Mouse (Mus musculus): ENCODE results near the gene Clec12a.

Clec12a gene

DNA sequence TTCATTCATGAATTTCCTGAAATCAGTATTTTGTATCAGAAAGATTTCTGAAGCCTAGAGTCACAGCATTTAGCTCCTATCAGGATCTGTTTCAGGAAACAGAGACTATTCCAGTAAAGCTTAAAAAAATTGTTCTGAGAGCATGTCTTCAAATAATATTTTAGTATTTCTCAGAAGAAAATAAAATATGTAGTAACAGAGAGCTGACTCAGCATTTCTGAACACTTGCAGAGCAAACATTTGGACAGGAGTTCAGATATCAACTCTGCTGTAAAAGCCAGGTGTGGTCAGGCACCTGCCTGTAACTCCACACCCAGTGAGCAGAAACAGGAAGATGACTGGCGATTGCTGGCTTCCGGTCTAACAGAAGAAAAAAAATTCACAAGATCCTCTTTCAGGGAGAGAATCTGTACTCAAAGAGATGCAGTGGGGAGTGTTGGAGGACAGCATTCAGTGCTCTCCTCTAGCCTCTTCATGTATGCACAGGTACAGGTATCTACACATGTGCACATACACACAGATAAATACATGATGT is 32.5 kb downstream of the Clec12a start:
- DNase-seq (ENCODE audit: low read depth, low spot score): no peak

DNA sequence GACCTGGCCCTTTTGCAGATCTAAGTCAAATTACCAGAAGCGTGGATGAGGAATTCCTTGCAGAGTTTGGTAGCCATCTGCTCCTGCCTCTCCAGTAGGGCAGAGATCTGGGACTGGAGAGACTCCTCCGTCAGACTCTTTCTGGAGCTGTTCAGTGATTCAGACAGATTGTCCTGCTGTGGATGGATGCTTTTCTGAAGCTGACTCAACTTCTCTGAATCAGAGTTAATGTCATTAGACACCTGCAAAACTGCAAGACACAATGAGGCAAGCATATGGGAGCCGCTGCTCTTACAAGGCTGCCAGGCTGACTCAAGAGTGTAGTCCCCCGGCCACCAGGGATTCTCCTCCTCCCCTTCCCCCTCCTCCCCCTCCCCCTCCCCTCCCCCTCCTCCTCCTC is 38.0 kb downstream of the Clec12a start:
- no peak for DNase-seq (ENCODE audit: low read depth, low spot score)

DNA sequence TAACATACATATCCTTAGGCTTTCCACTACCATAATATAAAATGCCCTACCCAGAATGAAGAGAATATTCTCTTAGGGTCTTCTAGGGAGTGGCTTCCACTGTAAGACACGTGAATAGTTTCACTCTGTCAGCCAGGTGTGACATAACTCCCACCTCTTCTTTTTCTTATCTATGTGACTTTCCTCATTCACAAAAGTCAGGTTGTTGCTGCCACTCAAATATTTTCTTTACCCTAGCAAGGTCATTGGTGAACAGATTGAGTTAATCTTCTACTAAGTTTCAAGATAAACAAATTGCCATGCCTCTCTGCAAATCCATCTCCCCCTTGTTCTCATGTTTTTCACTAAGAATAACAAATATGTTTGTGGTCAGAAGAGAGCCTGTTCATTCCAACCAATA is 39.2 kb downstream of the Clec12a start:
- no peak for DNase-seq (ENCODE audit: low read depth, low spot score)

DNA sequence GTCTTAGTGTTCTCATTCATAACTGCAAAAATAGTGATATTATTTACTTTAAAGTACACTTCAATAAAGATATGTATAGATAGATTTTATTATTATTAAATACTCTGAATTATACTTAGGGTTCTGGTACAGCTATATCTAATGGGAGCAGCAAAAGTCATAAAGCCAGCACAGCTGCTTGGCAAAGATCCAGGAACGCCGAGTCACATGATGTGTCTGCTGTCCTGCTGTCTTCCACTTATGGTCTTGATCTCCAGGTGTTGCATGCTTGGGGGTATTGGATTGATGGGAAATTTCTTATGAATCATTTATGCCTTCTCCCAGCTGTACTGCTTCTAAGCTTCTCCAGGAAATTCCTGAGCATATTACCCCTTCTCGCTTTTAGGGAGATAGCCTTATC is 41.0 kb downstream of the Clec12a start:
- no peak for DNase-seq (ENCODE audit: low read depth, low spot score)

DNA sequence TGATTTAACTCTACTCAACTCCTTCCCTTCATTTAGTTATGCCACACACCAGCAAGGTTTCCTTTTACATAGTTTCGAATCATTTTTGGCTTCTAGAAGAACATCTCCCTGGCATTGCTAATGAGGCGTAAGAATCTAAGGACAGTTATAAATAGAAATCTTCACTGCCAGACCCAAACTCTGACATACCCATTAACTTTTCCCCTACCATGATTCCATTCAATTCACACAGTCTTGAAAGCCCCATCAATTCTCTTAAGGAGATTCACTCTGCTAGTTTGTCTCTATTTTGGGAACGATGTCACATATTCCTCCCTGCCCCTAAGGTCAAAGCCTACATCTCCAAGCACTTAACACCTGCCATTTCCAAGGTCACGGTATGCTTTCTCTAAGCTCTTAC is 42.5 kb downstream of the Clec12a start:
- DNase-seq (ENCODE audit: low read depth, low spot score): no peak

DNA sequence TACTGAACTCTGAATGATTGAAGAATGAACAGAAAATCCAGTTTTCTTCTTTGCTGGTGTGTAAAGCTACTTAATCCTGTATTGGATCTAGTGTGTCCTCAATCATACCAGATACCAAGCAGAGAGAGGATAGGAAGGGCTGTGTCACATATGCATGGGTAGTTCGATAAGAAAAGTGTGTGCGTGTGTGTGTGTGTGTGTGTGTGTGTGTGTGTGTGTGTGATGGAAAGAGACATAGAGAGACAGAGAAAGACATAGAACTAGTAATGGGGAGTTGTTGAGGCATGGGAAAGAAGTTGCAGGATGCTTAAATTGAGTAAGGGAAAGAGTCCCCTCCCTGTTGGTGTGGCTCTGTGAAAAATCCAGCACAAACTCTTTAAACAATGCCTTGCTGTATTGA is 43.3 kb downstream of the Clec12a start, which contains the start of gene Clec12b:
Gene Clec12b, minus strand, starts transcription at position 101 of the 400 bp plus-strand sequence.
- DNase-seq (ENCODE audit: low read depth, low spot score): no peak

DNA sequence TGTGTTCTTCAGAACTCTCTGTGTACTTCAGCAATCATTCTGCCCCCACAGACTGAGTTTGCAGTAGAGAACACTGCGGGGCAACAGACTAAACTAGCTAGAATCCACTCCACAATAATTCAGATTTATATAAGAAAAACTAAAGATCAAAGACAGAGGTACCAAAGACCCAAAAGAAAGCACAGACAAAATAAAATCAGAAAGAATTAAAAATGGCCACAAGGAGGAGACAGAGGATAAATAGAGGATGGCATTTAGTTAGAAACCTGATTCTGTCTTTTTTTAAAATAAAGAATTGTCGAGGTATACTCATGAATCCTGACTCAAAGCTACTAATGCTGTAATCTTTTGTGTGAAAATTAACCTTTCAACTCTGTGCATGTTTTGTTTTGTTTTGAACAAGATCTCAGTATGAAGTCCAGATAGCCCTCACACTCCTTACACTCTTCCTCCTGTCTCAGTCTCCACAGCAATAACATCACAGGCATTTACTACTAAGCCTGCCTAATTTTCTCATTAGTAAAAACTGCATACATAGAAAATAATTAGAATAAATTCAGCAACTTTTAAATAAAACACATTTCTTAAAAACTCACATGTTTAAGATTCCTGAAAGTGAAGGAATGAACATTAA is 50.7 kb downstream of the Clec12a start:
- DNase-seq (ENCODE audit: low read depth, low spot score): no peak

DNA sequence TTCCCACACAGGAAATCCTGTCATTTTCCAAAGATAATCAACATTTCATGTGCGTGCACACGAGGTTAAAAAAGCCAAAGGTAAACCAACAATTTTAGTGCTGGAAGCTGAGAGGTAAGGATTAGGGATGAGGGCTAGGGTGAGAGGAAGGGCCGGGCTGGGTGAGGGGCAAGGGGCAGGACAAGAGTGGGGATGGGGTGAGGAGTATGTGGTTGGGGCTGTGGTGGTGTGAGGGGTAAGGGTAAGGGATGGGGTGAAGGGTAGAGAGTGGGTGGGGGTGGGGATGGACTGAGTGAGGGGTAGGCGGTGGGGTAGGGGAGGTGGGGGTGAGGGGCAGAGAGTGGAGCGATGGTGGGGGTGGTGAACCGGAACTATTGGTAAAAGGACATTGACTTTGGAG is 51.2 kb downstream of the Clec12a start:
- no peak for DNase-seq (ENCODE audit: low read depth, low spot score)

DNA sequence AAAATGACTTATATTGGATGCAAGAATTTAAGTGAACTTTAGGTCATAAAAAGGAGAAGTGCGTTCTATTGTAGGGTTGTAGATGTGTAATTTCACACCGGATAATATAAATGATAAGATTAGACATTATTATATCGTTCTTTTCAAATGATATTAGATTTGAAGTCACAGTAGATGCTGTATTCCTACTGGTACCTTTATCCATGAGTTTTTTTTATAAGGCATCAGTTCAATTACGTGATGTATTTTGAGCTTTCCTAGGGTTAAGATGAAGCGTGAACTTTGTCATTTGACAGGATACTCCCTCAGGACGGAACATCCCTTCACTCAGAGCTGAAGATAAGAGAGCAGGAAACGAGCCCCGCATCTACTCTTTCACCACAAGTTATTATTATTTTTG is 54.5 kb downstream of the Clec12a start, which contains the start of gene Clec1b:
Gene Clec1b, plus strand, starts transcription at position 301 of the 400 bp plus-strand sequence.
- DNase-seq (ENCODE audit: low read depth, low spot score): no peak

DNA sequence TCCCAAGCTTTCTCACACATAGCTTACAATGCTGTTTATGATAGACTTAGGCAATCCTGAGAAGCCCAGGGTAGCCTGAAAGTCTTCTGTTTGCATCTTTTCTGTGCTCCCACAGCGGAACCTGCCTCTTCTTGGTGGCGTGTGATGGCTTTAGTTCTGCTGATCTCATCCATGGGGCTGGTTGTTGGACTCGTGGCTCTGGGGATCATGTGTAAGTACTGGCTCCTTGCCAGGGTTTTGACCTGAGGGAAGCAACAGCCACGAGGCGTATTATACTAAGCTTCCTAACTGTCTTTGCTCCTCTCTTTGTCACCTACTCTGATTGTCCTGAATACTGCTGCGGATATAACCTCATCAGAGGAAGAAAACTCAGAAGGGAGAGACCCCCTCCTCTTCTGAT is 57.5 kb downstream of the Clec12a start:
- DNase-seq (ENCODE audit: low read depth, low spot score): no peak

DNA sequence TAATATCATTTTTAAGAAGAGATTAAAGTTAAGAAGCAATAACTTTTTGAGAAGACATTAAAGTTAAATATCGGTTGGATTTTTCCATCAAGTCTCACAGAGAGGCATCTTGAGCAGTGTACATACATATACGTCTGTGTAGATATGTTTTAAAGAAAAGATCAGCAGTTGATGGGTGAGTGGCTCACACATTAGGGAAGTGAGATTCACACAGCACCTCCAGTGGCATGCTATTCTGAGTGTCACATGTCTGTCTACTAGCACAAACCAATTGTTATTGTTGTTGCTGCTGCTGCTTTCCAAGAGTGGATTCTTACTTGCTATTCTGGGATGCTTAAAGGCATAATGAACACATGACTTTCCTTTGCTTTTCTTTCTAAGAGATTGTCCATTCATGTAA is 59.9 kb downstream of the Clec12a start:
- DNase-seq (ENCODE audit: low read depth, low spot score): no peak

DNA sequence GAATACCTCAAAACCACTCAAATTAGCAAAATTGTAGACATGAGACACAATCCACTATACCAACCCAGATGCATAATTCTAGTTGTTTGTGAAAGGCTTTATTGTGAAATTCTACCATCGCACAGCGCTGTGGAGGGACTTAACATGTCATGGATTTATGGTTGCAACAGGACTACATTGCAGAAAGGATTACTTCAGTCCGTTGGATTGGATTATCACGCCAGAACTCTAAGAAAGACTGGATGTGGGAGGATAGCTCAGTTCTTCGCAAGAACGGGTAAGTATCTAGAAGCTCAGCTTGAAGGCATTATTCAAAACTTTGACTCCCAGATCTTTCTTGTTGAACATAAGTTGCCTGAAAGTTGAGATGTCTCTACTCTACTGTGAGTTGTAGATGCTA is 60.9 kb downstream of the Clec12a start:
- DNase-seq (ENCODE audit: low read depth, low spot score): no peak

DNA sequence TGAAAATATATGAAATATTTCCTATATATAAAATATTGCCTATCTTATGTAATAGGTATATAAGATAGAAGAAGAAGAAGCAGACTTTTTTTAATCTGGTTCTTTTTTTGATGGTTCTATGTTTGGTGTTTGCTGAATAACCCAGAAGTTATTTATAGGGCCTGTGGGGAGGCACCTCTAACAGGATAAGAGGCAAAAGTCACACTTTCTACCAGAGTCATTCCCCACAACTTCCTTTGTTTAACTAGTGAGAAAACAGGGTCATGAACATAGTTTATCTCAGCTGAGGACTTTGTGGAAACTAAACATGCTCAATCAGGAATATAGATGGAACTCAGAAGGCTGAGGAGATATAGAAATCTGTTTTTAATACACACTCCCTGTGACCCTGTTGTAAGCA is 63.5 kb downstream of the Clec12a start:
- no peak for DNase-seq (ENCODE audit: low read depth, low spot score)

DNA sequence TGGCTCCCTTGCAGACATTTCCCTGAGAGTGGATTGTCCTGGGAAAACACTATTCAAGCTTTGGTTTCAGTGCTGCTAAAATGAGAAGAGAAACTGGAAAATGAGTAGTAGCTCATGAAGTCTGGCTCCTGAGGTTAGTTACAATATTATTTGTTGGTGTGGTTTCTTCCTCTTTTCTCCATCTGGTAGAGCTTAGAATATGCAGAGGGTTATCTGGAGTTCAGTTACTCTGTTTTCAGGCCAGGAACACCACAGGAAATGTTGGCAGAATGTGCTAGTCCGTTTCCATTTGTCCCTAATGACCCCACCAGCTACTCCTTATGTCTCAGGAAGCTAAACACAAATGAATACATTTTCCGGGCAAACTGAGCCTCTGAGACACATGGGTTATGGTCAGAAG is 64.8 kb downstream of the Clec12a start:
- no peak for DNase-seq (ENCODE audit: low read depth, low spot score)

DNA sequence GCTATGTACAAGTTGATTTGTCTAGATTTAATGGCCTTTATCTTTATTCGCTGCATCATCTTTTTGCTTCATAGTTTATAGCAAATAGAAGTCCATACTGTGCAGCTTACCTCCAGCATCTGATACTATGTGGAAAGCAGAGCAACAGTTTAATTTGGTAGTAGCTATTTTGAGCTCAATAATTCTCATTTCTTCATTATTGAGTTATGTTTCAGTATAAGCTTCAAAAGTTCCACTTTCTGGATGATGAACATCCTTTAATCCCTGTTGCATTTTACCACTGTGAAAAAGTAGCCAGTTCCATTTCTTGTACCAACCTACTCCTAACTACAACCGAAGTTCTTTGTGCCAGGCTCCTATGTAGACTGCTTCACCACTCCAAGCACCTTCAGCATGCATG is 66.1 kb downstream of the Clec12a start, which contains the start of gene Clec9a:
Gene Clec9a, plus strand, starts transcription at position 301 of the 400 bp plus-strand sequence.
- no peak for DNase-seq (ENCODE audit: low read depth, low spot score)

DNA sequence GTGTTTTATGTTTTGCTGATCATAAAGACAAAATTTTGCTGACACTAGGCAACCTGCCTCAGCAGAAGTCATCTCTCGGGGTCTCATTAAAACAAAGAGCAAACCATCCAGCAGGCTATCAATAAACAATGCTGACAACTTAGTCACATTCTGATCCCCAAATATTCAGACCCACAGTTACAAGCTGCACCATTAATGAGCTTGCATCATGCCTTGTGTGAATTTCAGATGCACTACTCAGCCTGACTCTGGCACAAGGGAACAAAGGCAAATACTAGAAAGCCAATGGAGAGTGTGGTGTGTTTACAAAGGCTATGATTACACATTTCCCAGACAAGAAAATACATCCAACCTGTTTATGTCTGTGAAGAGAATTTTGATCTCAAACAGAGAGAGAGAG is 71.7 kb downstream of the Clec12a start:
- DNase-seq (ENCODE audit: low read depth, low spot score): no peak
